Mouse (Mus musculus) layer of hippocampus, postnatal 10 days (tissue): ENCODE measurements around the gene Opa3. TPM values are rescaled to one million over a fixed set of nuclear protein-coding genes. Genes with fewer than 3 reads are reported as not detected.

Experiments used
- microRNA-seq, 2 experiments: library from miRNA; unstranded; fragments of <30 nt; microRNA quantifications; one replicate each; pipeline ENCODE4 v1.2.0; 2021
- total RNA-seq, 2 experiments: library from RNA; stranded (reverse); gene quantifications; 2 replicates each; pipeline ENCODE4 v1.2.3; 2021

Gene Opa3
- total RNA-seq, 2 experiments from 2014 or later, result 36.2 to 37.8 TPM

Small RNA genes lying within 50 kb of the gene (microRNA-seq; reads per million reads assigned to microRNA genes)
- gene Mir330, result 4,576 to 5,510 reads per million in 2 experiments

Other genes with a start within 250 kb of the Opa3 start
- gene Nanos2, start 240.9 kb upstream of the Opa3 start, total RNA-seq, result 1 to 10 TPM in 1 of 2 experiments, under 1 TPM in 1; 0.91 to 1.3 TPM
- gene Mypop, start 237.1 kb upstream of the Opa3 start, total RNA-seq, result 10 to 100 TPM; 28.0 to 29.1 TPM
- gene Irf2bp1, start 224.3 kb upstream of the Opa3 start, total RNA-seq, result 10 to 100 TPM; 45.5 to 49.7 TPM
- not detected for gene Foxa3, start 204.8 kb upstream of the Opa3 start, total RNA-seq
- 10 to 100 TPM; 88.4 to 90.2 TPM for gene Sympk, start 204.0 kb upstream of the Opa3 start, total RNA-seq
- gene Rsph6a, start 173.6 kb upstream of the Opa3 start, total RNA-seq, result under 1 TPM; 0.21 to 0.58 TPM
- 100 to 1,000 TPM; 141 to 148 TPM for gene Dmwd, start 152.1 kb upstream of the Opa3 start, total RNA-seq
- gene Dmpk, start 144.5 kb upstream of the Opa3 start, total RNA-seq, result 10 to 100 TPM; 33.3 to 37.2 TPM
- gene Six5, start 133.7 kb upstream of the Opa3 start, total RNA-seq, result 1 to 10 TPM; 2.0 to 2.2 TPM
- gene Gm4969, start 110.0 kb upstream of the Opa3 start, total RNA-seq, result 1 to 10 TPM; 1.1 to 1.7 TPM
- 10 to 100 TPM; 11.5 to 13.9 TPM for gene Fbxo46, start 108.5 kb upstream of the Opa3 start, total RNA-seq
- gene Qpctl, start 79.0 kb upstream of the Opa3 start, total RNA-seq, result 10 to 100 TPM; 20.9 to 22.8 TPM
- 100 to 1,000 TPM in 1 of 2 experiments, 10 to 100 TPM in 1; 94.1 to 100 TPM for gene Snrpd2, start 78.6 kb upstream of the Opa3 start, total RNA-seq
- gene Gipr, start 62.2 kb upstream of the Opa3 start, total RNA-seq, result 1 to 10 TPM; 3.0 to 4.1 TPM
- 100 to 1,000 TPM; 183 to 198 TPM for gene Eml2, start 51.9 kb upstream of the Opa3 start, total RNA-seq
- gene Gpr4, start 15.8 kb upstream of the Opa3 start, total RNA-seq, result 1 to 10 TPM; 3.5 to 3.6 TPM
- gene Vasp, start 43.5 kb downstream of the Opa3 start, total RNA-seq, result 10 to 100 TPM; 26.4 to 27.3 TPM
- under 1 TPM in 1 of 2 experiments, not detected in 1; 0.31 TPM for gene Ppm1n, start 51.7 kb downstream of the Opa3 start, total RNA-seq
- gene Rtn2, start 54.3 kb downstream of the Opa3 start, total RNA-seq, result 100 to 1,000 TPM; 118 to 127 TPM
- 1 to 10 TPM; 1.4 to 2.0 TPM for gene Fosb, start 81.7 kb downstream of the Opa3 start, total RNA-seq
- 10 to 100 TPM; 43.1 to 43.9 TPM for gene Ercc1, start 116.4 kb downstream of the Opa3 start, total RNA-seq
- 10 to 100 TPM; 17.6 to 18.1 TPM for gene Cd3eap, start 131.1 kb downstream of the Opa3 start, total RNA-seq
- gene Ppp1r13l, start 131.4 kb downstream of the Opa3 start, total RNA-seq, result 1 to 10 TPM; 3.4 to 4.5 TPM
- gene Ercc2, start 153.7 kb downstream of the Opa3 start, total RNA-seq, result 10 to 100 TPM; 33.8 to 33.9 TPM
- gene Klc3, start 175.8 kb downstream of the Opa3 start, total RNA-seq, result 1 to 10 TPM; 1.7 to 1.8 TPM
- gene Ckm, start 176.4 kb downstream of the Opa3 start, total RNA-seq, result under 1 TPM in 1 of 2 experiments, not detected in 1; 0.27 TPM
- gene Mark4, start 230.5 kb downstream of the Opa3 start, total RNA-seq, result 100 to 1,000 TPM; 115 to 132 TPM
- 1 to 10 TPM in 1 of 2 experiments, under 1 TPM in 1; 0.69 to 1.1 TPM for gene Exoc3l2, start 235.0 kb downstream of the Opa3 start, total RNA-seq